Mouse (Mus musculus): Measurements from ENCODE around the gene Srl.
"Not testable (repeated sequence)": the region's sequence is repeated elsewhere in the genome, so short reads cannot be mapped to it uniquely, and the experiment has no call there.

Gene Srl

DNA sequence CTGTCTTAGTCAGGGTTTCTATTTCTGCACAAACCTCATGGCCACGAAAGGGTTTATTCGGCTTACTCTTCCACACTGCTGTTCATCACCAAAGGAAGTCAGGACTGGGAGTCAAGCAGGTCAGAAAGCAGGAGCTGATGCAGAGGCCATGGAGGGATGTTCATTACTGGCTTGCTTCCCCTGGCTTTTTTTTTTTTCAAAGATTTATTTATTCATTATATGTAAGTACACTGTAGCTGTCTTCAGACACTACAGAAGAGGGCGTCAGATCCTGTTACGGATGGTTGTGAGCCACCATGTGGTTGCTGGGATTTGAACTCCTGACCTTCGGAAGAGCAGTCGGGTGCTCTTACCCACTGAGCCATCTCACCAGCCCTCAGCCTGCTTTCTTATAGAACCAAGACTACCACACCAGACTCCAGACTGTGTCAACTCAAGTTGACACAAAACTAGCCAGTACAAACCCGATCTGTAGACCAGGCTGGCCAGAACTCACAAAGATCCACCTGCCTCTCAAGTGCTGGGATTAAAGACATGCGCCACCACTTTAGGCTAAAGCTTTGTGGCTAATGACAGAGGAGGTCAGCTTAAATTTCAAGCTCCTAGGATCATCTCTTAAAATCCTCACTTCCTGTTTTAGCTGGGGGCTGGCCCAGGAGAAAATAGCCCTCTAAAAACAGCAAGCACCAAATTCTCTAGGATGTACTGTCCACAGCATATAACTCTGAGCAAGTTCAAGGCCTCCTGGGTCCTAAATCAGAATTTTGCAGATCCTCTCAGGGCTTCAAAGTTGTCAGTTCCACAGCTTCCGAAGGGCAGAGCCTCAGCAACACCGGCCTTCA is 67.4 kb downstream of the Srl start:
- not testable (repeated sequence) for DNase-seq (ENCODE audit: low spot score in 2 of 2)

DNA sequence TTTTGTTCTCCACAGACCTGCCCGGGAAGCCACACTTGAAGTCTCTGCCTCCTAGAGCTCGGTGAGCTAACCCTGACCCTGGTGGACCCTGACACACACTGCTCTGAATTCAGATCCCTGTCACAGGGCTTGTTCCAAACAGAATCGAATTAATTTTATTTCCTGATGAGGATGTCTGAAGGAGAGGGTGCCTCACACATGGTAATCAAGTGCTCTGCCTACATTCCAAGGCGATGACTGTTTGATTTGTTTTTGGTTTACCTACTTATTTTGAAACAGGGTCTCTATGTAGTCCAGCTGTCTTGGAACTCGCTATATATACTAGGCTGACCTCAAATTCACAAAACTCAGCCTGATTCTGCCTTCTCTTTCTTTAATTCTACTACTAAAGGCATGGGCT is 68.4 kb downstream of the Srl start:
- DNase-seq (ENCODE audit: low spot score in 2 of 2) = no peak

DNA sequence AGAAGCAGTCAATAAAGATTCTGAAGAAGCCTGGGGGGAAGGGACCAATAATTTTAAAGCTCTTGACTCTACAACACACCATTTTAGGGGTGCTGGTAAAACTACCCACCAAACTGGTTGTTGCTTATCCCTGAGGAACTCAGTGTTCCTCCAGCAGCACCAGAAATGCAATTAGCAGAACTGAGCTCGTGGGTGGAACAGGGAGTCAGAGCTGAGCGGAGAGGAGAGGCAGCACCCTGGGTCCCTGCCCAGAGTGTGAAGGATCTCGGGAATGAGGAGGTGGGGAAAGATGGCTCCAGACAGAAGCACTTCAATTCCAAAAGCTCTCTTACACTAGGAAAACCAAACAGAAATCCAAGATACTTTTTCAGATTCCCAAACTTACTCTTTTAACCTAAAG is 68.9 kb downstream of the Srl start:
- peak in 1 of 2 experiments; percentile 47 for DNase-seq (ENCODE audit: low spot score in 2 of 2)

DNA sequence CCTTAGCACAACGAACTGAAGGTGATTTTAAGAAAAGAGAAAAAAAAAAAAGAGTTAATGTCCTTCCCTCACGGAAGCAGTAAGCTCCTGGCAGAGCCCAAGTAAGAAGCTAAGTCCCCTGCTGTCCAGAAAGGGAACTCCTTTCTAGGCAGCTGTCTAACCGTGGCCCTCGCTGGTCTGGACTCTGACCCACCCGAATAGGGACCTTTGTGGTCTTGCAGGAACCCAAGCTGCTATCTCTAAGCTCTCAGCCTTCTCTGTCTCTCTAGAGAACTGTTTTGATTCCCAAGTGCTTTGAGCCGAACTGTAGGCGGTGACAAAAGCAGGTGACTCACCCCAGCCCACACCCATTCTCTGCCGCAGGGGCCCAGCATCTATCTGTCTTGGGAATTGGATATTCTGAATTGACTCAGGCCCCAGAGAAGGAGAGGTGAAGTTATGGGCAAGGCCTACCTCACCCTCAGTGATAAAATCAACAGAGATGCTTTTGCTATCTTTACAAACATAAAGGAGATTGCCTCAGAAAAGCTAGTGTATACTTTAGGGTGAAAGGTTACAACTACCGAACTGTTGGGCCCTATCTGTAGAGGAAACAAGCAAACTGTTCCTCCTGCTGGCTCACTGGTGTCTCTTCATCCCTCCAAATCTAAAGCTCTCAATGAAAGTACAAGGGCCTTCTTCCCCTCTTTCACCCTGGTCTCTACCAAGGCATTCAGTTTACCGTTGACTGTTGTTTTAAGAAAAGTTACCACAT is 71.8 kb downstream of the Srl start:
- DNase-seq (ENCODE audit: low spot score in 2 of 2) = no peak

DNA sequence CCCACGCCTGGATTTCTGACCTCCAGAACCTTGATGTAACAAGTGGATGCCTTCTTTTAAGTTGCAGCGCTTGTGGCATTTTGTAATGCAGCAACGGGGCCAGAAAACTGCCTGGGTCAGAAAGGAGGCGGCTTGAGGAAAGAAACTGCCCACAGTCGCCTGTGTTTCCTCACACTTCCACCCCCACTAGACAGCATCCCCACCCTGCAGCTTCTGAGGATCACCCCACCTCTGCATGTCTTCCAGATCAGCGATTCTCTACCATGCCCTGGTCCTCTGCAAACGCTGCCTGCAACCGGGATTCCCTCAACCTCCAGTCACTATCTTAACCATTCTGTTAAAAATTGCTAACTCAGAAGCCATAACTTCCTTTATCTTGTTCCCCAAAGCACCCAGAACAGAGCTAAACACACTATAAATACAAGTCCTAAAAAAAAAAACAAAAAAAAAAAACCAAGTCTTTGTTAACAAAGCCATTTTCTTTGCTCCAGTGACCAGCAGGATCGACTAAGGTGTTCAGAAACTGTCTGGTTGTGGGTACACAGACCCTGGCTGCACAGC is 77.0 kb downstream of the Srl start:
- no peak for DNase-seq (ENCODE audit: low spot score in 2 of 2)

DNA sequence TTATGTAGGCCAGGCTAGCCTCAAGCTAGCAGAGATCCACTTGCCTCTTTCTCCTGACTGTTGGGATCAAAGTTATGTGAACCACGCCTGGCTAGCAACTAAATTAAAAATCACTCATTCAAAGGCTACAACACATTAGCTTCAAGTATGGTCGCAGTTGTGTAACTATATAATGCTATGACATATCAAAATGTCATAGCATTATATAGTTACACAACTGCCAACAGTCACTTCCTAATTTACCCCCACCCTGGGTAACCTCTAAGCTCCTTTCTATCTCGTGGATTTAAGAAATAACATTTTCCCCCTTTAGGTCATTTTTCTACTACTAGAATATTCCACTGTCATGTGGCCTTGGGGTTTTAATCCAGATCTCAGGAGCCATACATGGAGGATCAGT is 83.7 kb downstream of the Srl start:
- DNase-seq (ENCODE audit: low spot score in 2 of 2) = no peak

DNA sequence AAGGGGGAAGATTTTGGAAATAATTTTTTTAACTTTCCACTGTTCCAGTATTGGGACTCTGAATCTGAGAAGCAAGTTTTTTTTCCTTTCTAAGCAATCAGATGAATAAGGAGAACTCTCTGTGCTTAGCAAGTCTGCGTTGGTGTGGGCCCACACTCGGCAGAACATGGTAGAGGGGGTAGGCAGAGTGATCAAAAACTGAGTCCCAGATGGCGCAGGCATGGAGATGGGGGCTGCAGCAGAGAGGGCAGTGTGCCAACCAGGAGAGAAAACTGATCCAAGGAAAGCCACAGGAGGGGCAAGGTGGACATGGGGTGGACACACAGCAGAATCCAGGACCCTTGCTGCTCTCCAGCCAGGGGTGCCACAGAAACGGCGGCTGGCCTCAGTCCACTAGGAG is 85.2 kb downstream of the Srl start:
- DNase-seq (ENCODE audit: low spot score in 2 of 2) = peak in 1 of 2 experiments; percentile 48

DNA sequence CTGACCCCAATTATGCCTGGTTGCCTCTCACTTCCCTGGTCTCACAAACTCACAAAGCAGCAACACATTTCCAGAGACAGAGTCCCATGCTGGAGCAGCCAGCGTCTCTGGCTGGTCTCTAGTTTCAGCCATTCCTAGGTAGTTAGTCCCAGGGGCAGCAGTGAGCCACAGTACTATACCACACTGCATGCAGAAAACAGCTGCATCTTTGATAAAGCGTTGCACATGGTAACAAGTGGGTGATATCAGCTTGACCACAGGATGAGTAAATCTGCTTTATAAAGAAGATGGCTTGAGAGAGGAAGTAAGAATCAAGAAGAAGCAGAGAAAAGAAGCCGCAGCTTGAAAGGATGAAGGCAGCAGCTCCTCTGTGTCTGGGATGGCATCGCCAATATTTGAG is 85.9 kb downstream of the Srl start:
- no peak for DNase-seq (ENCODE audit: low spot score in 2 of 2)

DNA sequence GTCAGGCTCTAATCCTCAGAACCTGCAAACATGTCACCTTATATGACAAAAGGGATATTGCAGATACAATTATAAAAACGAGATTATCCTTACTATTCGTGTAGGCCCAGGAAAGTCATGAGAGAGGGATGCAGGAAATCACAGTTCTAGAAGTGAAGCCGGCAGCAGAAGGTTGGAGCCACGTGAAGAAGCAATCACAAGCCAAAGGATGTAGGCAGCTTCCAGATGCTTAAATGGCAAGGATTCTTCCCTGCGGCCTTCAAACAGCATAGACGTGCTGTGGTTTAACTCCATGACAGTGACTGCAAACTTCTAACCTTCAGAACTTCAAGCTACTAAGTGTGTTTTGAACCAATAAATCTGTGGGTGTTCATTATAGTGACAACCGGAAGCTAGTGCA is 87.1 kb downstream of the Srl start:
- no peak for DNase-seq (ENCODE audit: low spot score in 2 of 2)

DNA sequence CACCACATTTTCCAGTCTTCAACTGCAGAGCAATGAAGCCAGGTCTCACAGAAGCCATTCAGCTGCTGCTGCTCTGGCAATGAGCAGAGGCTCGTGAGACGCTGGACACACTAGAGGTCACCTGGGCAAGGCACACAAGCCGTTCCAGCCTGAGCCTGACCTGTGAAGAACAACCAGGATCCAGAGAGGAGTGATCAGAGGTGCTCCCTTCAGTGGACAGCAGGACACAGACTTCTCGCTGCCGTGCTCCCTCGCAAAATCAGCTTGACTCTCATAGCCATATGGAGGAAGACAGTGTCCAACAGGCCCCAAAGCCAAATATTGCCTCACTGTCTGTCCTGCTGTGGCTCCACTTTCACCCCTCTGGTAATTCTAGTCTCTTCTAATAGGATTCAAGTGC is 92.2 kb downstream of the Srl start:
- no peak for DNase-seq (ENCODE audit: low spot score in 2 of 2)

DNA sequence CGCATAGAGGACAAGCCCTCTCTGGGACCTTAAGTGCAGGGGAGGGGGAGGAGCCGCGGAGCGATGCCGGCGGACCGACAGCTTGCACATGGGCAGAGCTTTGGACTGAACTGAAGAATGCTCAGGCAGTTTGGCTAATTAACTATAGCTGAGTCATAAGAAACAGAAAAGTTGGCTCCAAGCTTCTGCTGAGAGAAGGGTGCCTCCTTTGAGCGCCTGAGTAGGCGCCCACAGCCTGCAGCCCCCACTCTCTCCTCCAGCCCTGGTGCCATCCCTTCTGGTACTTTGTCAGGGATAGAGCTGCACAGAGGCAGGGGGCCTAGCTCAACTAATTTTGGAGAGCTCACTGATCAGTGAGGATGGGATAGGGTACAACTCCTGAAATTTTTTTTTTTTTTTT is 93.4 kb downstream of the Srl start:
- peak in 1 of 2 experiments; percentile 25 for DNase-seq (ENCODE audit: low spot score in 2 of 2)

DNA sequence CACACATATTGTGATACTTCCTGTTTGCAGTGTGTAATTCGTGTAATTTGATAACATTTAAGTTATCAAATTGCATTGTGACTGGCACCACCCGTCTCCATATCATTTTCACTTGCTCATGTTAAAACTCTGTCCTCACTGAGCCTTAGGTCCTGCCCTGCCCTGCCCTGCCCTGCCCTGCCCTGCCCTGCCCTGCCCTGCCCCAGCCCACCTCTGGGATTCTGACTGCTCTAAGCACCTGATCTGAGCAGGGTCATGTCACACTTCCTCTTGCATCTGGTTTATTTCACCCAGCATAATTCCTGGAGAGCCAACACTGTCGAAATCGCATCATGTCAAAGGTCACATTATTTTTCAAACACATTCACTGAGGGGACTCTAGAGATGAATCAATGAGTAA is 95.2 kb downstream of the Srl start:
- no peak for DNase-seq (ENCODE audit: low spot score in 2 of 2)

DNA sequence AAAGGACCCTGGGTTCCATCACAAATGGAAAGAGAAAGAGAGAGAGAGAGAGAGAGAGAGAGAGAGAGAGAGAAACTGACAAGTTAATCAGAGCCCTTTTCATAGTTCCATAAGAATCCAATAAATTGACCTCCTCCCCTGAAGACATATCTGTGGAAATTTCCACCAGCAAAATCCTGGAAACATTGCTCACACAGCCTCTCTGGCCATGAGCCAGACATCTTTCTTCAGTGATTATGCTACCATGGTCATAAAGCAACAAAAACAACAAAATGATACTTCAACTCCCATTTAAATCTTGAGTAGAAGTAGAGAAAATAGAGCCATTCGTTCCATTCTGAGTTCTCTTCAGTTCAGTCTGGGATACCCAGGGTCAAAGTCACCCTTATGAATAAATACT is 97.2 kb downstream of the Srl start:
- no peak for DNase-seq (ENCODE audit: low spot score in 2 of 2)

DNA sequence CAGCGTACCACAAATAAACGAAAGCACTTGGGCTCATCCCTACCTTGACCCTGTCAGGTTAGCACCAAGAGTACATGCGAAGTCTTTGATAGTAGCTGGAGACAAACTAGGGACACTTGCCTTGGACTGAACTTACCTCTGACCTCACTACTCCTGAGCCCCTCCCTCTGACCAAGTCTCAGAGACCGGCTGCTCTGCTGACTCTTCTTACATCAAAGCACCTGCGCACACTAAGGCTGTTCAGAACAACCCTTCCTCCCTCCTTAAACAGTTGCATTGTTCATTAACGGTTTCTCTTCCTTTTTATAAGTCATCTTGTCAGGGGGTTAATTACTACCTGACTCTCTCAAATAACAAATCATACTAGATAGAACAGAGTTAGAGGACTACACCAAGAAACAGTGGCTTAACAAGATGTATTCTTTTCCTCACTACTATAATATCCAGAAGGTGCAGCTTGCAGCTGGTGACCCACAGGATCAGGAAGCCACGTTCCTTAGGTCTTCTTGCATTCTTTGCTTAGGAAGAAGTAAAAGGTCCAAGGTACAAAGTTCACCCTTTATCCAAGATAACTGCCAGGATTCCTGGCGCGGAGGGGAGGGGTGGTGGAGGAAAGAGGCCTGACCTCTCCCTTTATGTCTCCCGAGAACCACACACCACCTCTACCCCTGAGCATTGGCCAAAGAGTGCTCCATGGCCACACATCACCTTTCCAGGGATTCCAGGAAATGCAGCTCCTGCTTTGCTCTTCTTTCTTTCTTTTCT is 102.1 kb downstream of the Srl start:
- no peak for DNase-seq (ENCODE audit: low spot score in 2 of 2)

DNA sequence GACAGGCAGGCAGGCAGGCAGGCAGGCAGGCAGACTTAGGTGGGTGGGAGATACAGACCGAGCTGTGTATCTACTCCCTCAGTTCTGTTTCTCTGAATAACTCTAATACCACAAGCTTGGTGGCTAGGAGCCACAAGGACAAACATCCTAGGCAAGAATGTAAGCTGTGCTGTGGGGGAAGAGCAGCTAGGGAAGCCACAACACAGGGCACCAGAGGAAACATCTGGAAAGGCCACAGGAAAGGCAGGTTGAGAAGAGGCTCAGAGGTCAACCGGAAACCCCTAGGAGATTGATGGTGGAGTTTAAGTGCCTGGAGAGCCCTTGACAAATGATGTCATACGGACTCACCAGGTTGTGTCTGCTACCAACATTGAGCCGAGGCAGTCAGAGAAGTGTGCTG is 104.9 kb downstream of the Srl start:
- no peak for DNase-seq (ENCODE audit: low spot score in 2 of 2)

DNA sequence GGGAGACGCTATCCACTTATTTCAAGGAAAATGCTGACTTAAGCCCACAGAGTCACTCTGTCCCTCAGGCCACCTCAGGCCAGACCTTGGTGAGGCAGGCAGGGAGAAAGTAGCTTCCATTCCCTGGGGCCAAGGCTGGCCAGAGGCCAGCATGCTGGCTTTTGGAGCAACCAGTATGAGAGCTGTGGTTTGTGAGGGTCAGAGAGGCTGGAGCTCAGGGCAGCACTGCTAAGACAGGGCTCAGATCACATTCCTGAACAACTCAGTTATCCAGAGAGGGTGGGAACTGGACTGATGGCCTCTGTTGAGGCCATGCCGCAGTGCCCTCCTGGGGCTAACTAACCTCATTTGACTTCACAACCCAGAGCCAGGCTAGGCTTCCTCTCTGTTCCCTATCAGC is 106.2 kb downstream of the Srl start:
- DNase-seq (ENCODE audit: low spot score in 2 of 2) = no peak

DNA sequence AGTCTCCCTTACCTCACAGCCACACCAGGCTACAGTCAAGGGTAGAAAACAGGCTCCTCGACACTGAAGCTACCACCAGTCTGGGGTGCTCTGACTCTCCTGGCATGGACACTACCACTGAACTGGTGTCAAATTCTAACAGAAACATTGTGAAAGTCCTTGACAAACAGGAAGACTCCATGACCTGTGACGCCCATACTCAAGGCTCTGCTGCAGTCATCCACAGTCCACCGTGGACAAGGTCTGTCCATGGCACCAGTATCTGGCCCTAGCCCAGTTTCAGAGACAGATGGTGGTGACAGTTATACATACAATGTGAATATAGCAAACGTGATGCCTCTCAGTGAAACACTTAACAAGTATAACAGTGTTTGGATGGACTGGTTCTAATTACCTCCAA is 109.8 kb downstream of the Srl start:
- no peak for DNase-seq (ENCODE audit: low spot score in 2 of 2)

DNA sequence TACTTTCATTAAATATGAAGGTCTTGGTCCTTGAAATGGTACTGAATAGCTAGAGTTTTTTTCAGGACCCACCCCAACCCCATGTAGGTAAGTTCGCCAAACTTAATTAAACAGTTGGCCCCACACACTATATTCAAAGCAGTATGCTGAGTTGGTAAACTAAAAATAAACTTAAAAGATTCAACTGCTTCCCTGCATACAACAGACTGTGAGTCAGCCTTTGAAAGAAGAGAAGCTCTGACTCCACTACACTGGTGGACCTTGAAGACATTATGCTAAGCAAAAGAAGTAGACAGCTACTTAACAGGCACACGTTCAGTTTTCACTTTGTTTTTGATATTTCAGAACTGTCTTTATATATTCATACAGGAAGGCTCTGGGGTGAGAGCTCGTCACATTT is 110.6 kb downstream of the Srl start:
- DNase-seq (ENCODE audit: low spot score in 2 of 2) = no peak

DNA sequence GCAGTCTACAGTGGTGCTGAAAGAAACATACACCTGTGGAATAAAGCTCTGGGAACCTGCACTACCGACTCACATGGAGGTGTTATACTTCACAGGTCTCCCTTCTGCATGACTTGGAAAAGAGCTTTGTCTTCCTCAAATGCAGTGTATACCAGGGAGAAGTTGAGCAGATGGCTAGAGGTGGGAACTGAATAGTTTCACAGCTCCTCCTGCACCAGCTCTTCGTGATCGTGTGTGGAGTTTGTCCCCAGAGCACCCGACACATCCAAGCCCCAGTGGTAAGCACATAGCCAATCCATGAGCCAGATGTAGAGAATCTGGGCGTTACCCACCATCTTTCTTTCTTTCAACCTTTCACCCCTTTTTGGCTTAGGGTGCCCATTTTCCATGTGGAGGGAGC is 111.4 kb downstream of the Srl start:
- DNase-seq (ENCODE audit: low spot score in 2 of 2) = no peak

All from frontal cortex, postnatal 25 days (tissue).